Mouse (Mus musculus): ENCODE results near the gene Rnf5.

Gene Rnf5

GRCm38 (mm10) chr17:34603375-34604060, at the start of gene Rnf5:
TSS of gene Rnf5 (minus strand) at chr17:34603690.
- DNase-seq, result peak; percentile 99 to 100

- no peak for DNase-seq
Observed at GRCm38 (mm10) chr17:34652985-34653384, 49.5 kb upstream of the Rnf5 start.

GRCm38 (mm10) chr17:34652546-34652945, 49.1 kb upstream of the Rnf5 start:
- no peak for DNase-seq

GRCm38 (mm10) chr17:34651507-34652221, 48.2 kb upstream of the Rnf5 start:
- peak in 1 of 2 experiments; percentile 34 for DNase-seq

- no peak for DNase-seq
Observed at GRCm38 (mm10) chr17:34650781-34651180, 47.3 kb upstream of the Rnf5 start.

- no peak for DNase-seq
Observed at GRCm38 (mm10) chr17:34649106-34649864, 45.8 kb upstream of the Rnf5 start.

- DNase-seq, result peak in 1 of 2 experiments; percentile 8
Observed at GRCm38 (mm10) chr17:34648141-34648890, 44.8 kb upstream of the Rnf5 start.

- peak; percentile 94 for DNase-seq
Observed at GRCm38 (mm10) chr17:34646906-34647787, 43.7 kb upstream of the Rnf5 start, which contains the start of gene Atf6b. TSS of gene Atf6b (plus strand) at chr17:34647146.

GRCm38 (mm10) chr17:34645831-34646511, 42.5 kb upstream of the Rnf5 start:
- peak; percentile 36 to 60 for DNase-seq

GRCm38 (mm10) chr17:34645256-34645829, 41.9 kb upstream of the Rnf5 start:
- DNase-seq, result peak; percentile 17 to 21

GRCm38 (mm10) chr17:34644608-34645007, 41.1 kb upstream of the Rnf5 start, which contains the start of gene Fkbpl:
TSS of gene Fkbpl (plus strand) at chr17:34644764.
- peak; percentile 96 to 98 for DNase-seq

GRCm38 (mm10) chr17:34643944-34644343, 40.5 kb upstream of the Rnf5 start:
- peak; percentile 52 to 67 for DNase-seq

- peak in 1 of 2 experiments; percentile 9 for DNase-seq
Observed at GRCm38 (mm10) chr17:34643379-34643778, 39.9 kb upstream of the Rnf5 start.

GRCm38 (mm10) chr17:34641945-34642344, 38.5 kb upstream of the Rnf5 start:
- no peak for DNase-seq

GRCm38 (mm10) chr17:34640778-34641601, 37.5 kb upstream of the Rnf5 start:
- peak; percentile 79 to 88 for DNase-seq

GRCm38 (mm10) chr17:34639461-34640255, 36.2 kb upstream of the Rnf5 start:
- no peak for DNase-seq

GRCm38 (mm10) chr17:34637459-34637858, 34.0 kb upstream of the Rnf5 start:
- no peak for DNase-seq

- no peak for DNase-seq
Observed at GRCm38 (mm10) chr17:34635671-34636070, 32.2 kb upstream of the Rnf5 start.

- DNase-seq, result peak; percentile 73 to 77
Observed at GRCm38 (mm10) chr17:34632261-34632691, 28.8 kb upstream of the Rnf5 start.
